Mouse (Mus musculus): ENCODE measurements at regions not wholly inside any gene's neighbourhood (a gene's known extent, or its start where the extent isn't known, plus 50 kb on each side); places are given as distances from the start of the nearest gene placed in this dataset.

- no peak for DNase-seq (ENCODE audit: low spot score)
Measured at GRCm38 (mm10) chr11:24377530-24377929, 299.7 kb downstream of the Bcl11a start.

DNA sequence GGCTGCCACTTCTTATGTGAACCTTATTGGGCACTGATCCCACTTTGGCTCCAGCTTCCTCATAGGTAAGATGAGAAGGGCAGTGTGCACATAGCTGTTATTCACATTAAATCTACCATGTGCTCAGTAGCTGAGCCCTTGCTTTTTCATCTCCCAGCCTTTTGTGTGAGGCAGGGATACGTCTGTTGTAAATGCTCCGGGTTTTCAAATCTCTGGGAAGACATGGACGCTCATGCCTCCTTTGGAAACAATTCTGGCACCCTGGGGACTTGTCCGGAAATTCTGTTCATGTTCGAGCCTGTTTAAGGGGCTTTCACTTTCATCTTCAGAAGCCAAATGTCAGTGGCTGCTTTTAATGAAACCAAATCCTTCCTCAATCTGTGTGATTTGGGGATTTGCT is 312.7 kb downstream of the Bcl11a start:
- no peak for DNase-seq (ENCODE audit: low spot score)

DNA sequence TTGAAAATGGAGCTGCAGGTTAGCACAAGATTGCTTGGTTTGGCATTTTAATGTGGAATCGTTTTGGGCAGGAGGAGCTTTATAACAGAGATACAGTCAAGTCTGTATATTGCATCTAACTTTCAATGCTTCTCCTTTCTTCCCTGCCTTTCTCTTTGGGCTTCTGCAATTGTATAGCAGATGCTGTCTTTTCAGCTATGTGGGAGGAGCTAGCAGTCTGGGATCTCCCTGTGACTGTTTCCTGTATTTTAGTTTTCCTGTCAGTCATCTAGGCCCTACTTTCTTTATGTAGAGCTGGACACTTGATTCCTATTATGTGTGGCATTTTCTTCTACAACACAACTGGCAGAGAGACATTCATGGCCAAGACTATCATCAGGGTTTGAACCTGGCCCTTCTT is 313.5 kb downstream of the Bcl11a start:
- no peak for DNase-seq (ENCODE audit: low spot score)

DNA sequence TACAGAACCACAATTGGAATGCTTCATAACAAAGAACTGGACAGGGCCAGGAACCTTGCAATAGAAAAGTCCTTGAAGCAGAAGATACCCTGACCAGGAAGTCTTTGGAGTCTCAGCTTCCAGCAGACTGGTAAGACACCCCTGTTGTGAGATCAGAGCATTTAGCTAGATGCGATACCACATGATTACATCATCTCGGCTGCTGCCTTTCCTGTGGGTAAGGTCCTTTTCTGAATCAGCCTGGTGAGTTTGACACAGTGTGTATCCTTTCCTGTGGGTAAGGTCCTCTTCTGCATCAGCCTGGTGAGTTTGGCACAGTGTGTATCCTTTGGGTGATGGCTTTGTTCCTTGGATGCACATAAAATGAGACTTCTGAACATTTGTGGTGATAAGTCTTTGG is 317.6 kb downstream of the Bcl11a start:
- no peak for DNase-seq (ENCODE audit: low spot score)

DNA sequence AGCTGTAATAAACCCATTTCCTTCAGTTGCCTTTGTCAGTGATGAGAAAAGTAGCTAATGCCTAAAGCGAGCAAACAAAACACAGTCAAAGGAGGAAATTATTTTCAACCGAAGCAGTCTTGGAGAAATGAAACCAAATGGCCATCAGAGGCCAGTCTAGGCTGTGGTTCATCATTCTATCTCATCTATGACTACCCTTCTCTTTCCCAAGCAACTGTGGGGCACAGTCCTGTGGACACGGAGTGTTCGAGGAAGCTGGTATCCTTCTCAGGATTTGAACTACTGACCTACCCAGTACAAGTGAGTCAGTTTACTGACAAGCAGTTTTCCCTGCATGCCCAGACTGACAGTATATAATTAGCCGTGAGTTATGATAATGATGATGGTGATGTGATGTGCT is 319.1 kb downstream of the Bcl11a start:
- DNase-seq (ENCODE audit: low spot score): no peak

DNA sequence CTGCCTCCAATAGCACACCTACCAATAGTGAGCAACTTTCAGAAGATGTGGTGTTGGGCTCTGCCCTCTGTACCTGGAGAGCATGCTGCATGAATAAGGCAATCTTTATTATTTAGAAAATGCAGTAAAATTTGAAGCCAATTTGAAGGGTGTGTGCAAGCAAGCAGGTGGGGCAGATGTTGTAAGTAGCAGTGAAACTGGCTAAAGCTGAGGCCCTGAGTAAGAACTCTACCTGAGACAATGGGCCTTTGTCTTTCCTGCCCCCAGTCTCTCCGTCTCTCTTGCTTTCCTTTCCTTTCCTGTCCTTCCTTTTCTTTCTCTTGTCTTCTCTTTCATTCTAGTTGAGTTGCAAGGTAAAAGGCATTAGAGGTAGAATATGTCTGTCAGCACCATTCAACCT is 319.9 kb downstream of the Bcl11a start:
- no peak for DNase-seq (ENCODE audit: low spot score)

GRCm38 (mm10) chr11:24401151-24401550 is 323.3 kb downstream of the Bcl11a start:
- no peak for DNase-seq (ENCODE audit: low spot score)

- no peak for DNase-seq (ENCODE audit: low spot score)
Measured at GRCm38 (mm10) chr11:24402127-24402526, 324.3 kb downstream of the Bcl11a start.

DNA sequence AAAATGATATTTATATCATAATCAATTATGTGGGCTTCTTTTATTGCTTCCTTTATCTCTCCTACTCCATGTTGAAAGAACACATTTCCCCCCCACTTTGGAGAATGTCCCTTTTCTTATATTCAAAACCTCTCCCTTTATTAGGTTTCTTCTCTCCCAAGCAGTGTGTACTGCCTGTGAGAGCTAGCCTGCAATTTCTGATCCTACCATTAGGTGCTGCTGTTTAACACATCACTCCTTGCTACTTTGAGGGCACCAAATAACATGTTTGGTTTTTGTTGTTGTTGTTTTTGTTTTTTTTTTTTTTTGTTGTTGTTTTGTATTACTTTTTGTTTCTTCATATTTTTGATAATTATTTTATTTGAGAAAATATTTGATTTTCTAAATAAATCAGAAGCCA is 336.9 kb downstream of the Bcl11a start:
- no peak for DNase-seq (ENCODE audit: low spot score)

DNA sequence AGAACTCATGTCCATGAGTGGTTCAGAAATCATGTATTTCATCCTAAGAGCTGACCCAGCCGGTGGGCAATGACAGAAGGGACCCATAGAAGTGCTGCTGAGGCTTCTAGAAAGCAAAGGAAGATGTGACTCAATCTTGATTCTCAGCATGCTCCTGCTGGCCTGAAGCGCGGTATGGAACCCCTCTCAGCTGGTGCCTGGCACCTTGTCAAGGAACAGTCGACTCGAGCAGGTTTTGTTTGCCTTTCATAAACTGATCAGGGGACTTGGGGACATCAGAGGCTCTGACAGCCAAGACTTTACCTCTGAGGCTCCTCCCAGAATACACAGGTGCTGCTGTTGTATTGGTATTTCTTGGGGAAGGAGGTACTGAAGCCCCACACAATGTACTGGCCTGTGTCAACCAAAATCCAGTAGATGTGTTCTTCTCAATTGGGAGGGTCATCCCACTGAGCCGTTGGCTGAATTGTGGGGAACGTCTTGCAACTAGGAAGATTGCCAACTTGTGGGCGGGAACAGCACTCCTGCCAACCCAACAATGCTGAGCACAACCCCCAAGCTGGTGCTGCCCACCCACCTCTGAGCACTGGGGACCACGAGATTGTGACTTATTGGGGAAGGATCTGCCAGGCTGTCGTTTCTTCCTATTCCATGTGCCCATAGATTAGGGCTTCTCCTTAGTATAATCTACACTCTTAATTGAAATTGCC is 344.4 kb downstream of the Bcl11a start:
- DNase-seq (ENCODE audit: low spot score): no peak

DNA sequence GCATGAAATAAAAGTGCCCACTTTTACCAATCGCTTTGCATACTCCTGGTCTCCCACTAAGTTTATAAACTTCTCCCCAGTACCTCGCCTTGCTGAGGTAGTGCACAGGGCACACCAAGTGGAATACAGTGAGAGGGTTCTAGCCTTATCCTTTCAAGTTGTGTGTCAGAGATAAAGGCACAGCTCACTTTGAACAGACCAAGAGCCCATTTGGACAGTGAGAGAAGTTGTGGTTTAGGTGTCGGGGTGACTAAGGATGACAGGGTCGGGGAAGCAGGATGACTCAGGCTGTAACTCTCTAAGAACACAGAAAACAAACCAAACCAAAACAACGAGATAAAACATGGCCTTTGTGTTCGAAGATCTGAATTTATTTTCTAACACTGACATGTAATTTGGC is 345.4 kb downstream of the Bcl11a start:
- no peak for DNase-seq (ENCODE audit: low spot score)

GRCm38 (mm10) chr11:24426995-24427883 is 349.4 kb downstream of the Bcl11a start:
- DNase-seq (ENCODE audit: low spot score): no peak

DNA sequence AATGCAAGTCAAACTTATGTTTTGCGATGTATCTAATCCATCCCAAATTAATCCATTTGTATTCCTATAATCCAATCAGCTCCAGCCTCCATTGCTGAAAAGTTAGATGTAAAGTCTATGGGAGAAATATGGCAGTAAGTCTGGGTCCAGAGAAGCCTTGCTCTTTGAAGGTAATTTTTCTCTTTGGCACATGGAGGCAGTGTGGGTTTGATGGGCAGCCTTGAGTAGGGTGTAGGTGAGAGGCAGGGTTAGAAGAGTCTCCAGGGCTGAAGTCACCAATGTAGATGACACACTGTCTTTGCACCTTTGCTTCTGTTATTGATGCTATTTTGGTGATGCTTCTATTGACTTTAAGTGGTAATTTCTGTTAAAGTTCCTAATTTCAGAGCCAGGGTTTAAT is 370.8 kb downstream of the Bcl11a start:
- DNase-seq (ENCODE audit: low spot score): no peak

GRCm38 (mm10) chr11:24452267-24452666 is 374.4 kb downstream of the Bcl11a start:
- DNase-seq (ENCODE audit: low spot score): no peak

DNA sequence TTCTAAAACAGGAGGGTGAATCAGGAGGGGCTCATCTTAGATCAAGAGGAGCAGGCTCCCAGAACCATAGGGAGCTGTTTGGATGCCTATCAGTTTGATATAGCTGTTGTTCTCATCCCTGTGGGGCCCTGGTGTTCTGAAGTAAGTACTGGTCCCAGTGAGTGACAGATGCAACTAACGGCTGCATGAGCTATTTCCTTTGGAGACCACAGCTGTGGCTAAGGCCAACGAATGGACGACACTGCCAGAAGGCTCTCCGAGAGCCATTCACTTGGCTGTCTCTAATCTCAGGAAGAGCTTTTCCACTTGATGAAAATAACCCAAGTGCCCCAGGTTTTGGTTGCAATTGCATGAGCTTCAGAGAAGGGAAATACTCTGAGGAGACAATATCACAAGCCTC is 386.8 kb downstream of the Bcl11a start:
- DNase-seq (ENCODE audit: low spot score): no peak

DNA sequence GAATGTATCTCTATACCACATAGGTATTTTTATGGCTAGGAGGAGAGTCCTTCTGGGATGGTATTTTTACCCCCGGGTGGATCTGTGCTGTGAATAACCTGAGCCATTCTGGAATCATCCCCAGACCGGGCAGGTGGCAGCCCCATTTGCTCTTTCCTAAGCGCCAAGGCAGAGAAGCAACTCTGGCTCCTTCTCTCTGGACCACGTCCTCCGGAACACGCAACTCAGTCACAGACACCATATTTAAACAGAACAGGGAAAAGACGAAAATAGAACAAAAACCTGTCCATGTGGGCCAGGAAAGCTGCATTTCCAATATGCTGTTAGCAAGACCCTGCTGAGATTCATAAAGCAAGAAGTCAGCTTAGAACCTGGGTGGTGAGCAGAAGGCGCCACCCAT is 389.6 kb downstream of the Bcl11a start:
- no peak for DNase-seq (ENCODE audit: low spot score)

GRCm38 (mm10) chr11:24470469-24470868 is 392.6 kb downstream of the Bcl11a start:
- no peak for DNase-seq (ENCODE audit: low spot score)

DNA sequence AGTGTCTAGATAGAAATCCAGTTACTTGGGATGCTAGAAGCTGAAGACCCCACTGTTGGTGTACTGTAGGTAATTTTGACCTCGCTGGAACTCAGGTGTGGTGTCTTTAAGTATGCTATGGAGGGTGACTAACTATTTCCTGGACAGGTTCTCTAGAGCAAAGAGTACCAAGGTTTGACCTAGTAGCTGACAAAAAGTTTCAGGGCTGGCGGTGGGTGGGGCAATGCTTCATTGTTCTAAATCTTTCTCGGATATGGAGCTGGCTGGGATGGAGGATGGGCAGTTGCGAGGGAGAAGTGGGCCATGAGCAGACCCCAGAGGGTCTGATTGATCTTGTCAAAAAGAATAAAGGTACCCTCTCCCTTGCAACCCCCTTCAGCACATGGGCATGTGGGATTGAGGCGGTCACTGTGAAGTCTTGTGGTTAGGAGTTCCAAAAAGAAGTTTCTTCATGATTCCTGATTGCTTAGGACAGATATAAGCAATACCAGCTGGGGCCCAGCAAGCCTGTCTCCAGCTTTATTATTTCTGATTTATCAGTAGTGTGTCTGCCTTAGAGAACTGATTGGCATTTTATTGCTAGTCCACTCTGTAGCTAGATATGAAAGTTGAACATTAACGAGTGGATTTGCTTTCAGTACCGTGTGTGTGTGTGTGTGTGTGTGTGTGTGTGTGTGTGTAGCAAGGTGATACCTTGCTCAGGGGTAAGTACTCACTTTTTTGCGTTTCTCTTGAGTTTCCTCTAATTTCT is 394.9 kb downstream of the Bcl11a start:
- no peak for DNase-seq (ENCODE audit: low spot score)

GRCm38 (mm10) chr11:24473368-24474010 is 395.6 kb downstream of the Bcl11a start:
- no peak for DNase-seq (ENCODE audit: low spot score)

GRCm38 (mm10) chr11:24502722-24503424 is 425.0 kb downstream of the Bcl11a start:
- DNase-seq (ENCODE audit: low spot score): no peak

DNA sequence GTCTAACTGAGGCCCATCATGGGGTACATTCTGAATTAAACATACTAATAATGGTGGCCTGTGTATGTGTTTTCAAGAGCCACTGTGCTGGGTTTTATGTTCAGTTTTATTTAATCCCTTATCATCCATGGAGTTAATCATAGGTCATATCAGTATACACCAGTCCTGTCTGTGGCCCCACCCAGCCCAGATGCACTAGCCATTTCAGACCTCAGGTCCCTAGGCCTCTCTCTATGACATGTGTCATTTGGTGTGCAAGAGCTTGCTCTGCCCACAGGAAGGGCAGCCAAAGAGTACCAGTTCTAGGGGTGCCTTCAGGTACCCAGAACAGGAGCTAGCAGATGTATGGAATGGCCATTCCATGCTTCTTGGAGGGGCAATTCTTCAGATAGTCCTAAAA is 437.7 kb downstream of the Bcl11a start:
- no peak for DNase-seq (ENCODE audit: low spot score)

GRCm38 (mm10) chr11:24535462-24535861 is 457.6 kb downstream of the Bcl11a start:
- no peak for DNase-seq (ENCODE audit: low spot score)
